Mouse (Mus musculus): ENCODE results near the gene Bves. TPM values are rescaled to one million over a fixed set of nuclear protein-coding genes. Genes with fewer than 3 reads are reported as not detected.

The Bves gene
- total and polyA plus RNA-seq, 2 experiments from 2014 or later: 90.0 to 113 TPM

DNA sequence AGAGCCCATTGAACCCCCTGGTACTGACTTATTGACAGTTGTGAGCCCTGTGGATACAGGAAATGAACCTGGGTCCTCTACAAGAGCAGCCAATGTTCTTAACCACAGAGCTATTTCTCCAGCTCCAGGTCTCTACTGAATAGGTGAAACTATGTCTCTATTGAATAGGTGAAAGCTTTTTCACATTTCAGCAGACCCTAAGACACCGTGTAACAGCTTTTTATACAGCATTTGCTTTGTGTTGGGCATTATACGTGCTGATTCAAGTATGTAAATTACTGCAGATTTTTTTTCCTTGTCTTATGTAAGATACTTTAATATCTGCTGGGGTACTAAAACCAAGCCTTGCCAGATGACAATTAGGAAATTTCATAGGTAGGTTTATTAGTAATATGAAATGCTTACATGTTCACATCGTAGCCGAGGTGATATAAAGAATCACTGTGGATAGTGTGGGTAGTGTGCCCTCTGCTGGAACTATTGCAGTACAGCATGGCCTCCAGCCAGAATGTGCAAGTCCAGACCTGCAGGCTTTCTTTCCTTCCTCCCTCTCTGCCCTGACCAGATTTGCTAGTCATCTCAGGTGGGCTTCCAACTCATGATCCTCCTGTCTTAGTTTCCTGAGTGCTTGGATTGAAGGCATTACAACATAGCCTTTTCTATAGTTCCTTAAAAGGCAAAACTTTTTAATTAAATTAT, 37.6 kb downstream of the Bves start:
- no peak for TF ChIP-seq EP300 (IDR thresholded peaks at IDR 0.05; ENCODE audit: low read depth)
- peak; percentile 92 for TF ChIP-seq CTCF (IDR thresholded peaks at IDR 0.05; ENCODE audit: low read depth)
- no peak overlapping the region for H3K4me2 ChIP-seq (ENCODE audit: low read depth, low read length)
- no peak overlapping the region for H3K9ac ChIP-seq (replicated peaks; ENCODE audit: low read depth, low read length)
- peaks cover 19% of the 10 kb centered on the region for H3K36me3 ChIP-seq (replicated peaks; ENCODE audit: control insufficient read depth, insufficient read depth, low read length)
- H3K27me3 ChIP-seq (ENCODE audit: control insufficient read depth, insufficient read depth, low read length): no peaks in the 10 kb centered on the region
- H3K4me3 ChIP-seq (ENCODE audit: low read depth, low read length): no peak overlapping the region
- H3K27ac ChIP-seq (ENCODE audit: low read depth): no peak overlapping the region
- H3K9me3 ChIP-seq (replicated peaks; ENCODE audit: control insufficient read depth, low read length): no peaks in the 10 kb centered on the region
- ATAC-seq (ENCODE audit: insufficient read depth, low read depth) (peak; percentile 60; the same call in 1 of the 2 replicates), DNase-seq (ENCODE audit: low spot score) (peak; percentile 63)
- 45% methylated on average over 4 of the region's 4 CpGs for WGBS
- H3K4me1 ChIP-seq (ENCODE audit: control insufficient read depth, insufficient read depth): no peaks in the 10 kb centered on the region

DNA sequence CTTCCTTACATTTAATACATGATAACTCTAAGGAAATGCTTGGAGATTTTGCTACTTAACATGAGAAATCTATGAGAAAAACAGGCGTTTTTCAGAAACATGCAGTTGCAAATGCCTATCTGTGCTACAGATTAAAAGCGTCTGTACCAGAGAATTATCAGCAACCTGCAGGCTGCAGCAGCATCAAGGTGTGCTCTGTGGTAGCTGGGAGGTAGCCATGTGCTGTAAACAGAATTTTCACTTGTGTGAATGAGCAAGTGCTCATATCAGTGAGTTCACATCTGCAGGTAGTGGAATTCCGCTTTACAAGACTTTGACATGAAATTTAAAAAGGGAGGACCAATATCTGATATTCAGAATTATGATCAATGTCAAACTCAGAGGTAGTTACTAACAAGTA, 42.7 kb downstream of the Bves start:
- ATAC-seq (ENCODE audit: insufficient read depth, low read depth): no peak
- H3K9me3 ChIP-seq (replicated peaks; ENCODE audit: control insufficient read depth, low read length): no peaks in the 10 kb centered on the region
- no peak overlapping the region for H3K4me2 ChIP-seq (ENCODE audit: low read depth, low read length)
- no peak for TF ChIP-seq EP300 (IDR thresholded peaks at IDR 0.05; ENCODE audit: low read depth)
- no peak for TF ChIP-seq CTCF (IDR thresholded peaks at IDR 0.05; ENCODE audit: low read depth)
- no peaks in the 10 kb centered on the region for H3K4me1 ChIP-seq (ENCODE audit: control insufficient read depth, insufficient read depth)
- no peak overlapping the region for H3K27ac ChIP-seq (ENCODE audit: low read depth)
- no peak overlapping the region for H3K9ac ChIP-seq (replicated peaks; ENCODE audit: low read depth, low read length)
- no peaks in the 10 kb centered on the region for H3K27me3 ChIP-seq (ENCODE audit: control insufficient read depth, insufficient read depth, low read length)
- no peak for DNase-seq (ENCODE audit: low spot score)
- no peak overlapping the region for H3K4me3 ChIP-seq (ENCODE audit: low read depth, low read length)
- 71% methylated on average over 3 of the region's 3 CpGs for WGBS
- no peaks in the 10 kb centered on the region for H3K36me3 ChIP-seq (replicated peaks; ENCODE audit: control insufficient read depth, insufficient read depth, low read length)

DNA sequence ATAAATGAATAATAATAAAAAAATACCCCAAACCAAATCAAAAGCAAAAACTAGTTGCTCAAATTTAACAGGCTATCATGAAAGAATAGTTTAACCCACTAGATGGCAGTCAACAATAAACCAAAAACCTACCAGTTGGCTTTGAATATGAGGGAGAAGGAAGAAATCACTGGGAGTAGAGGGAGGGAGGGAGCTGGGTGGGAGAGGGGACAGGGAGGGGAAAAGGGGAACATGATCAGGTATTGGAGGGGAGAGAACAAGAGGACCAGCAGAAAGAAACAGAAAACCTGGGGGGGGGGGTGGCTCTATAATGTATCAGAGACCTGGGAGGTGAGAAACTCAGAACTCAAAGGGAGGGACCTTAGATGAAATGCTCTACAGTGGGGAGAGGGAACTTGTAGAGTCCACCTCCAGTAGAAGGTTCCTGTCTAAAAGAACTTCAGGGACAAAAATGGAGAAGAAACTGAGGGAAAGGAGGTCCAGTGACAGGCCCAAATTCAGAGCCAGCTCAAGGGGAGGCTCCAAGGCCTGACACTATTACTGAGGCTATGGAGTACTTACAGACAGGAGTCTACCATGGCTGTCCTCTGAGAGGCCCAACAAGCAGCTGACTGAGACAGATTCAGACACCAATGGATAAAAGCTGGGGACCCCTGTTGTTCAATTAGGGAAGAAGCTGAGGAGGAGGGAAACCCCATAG, 46.5 kb downstream of the Bves start:
- Histone ChIP-seq H3K36me3 (replicated peaks; ENCODE audit: control insufficient read depth, insufficient read depth, low read length) (no peaks in the 10 kb centered on the region), H3K4me3 (ENCODE audit: low read depth, low read length) (no peak overlapping the region), H3K27ac (ENCODE audit: low read depth) (no peak overlapping the region), H3K27me3 (ENCODE audit: control insufficient read depth, insufficient read depth, low read length) (no peaks in the 10 kb centered on the region), H3K4me1 (ENCODE audit: control insufficient read depth, insufficient read depth) (no peaks in the 10 kb centered on the region), H3K9me3 (replicated peaks; ENCODE audit: control insufficient read depth, low read length) (no peaks in the 10 kb centered on the region), H3K9ac (replicated peaks; ENCODE audit: low read depth, low read length) (no peak overlapping the region), H3K4me2 (ENCODE audit: low read depth, low read length) (no peak overlapping the region)
- no peak for ATAC-seq (ENCODE audit: insufficient read depth, low read depth)
- DNase-seq (ENCODE audit: low spot score): peak; percentile 65
- TF ChIP-seq CTCF (IDR thresholded peaks at IDR 0.05; ENCODE audit: low read depth): peak; percentile 53
- TF ChIP-seq EP300 (IDR thresholded peaks at IDR 0.05; ENCODE audit: low read depth): no peak

DNA sequence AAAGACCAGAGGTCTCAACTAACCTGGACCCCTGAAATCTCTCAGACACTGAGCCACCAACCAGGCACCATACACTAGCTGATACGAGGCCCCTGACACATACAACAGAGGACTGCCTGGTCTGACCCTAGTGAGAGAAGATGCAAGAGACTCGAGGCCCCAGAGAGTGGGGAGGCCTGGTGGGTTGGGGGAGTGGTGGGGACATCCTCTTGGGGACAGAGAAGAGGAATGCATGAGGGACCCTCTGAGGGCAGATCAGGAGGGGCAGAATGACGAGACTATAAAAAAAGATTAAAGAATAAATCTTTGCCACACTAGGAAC, 47.0 kb downstream of the Bves start:
- no peak for TF ChIP-seq EP300 (IDR thresholded peaks at IDR 0.05; ENCODE audit: low read depth)
- no peak for TF ChIP-seq CTCF (IDR thresholded peaks at IDR 0.05; ENCODE audit: low read depth)
- 56% methylated on average over 3 of the region's 3 CpGs for WGBS
- no peaks in the 10 kb centered on the region for H3K4me1 ChIP-seq (ENCODE audit: control insufficient read depth, insufficient read depth)
- H3K4me3 ChIP-seq (ENCODE audit: low read depth, low read length): no peak overlapping the region
- no peak overlapping the region for H3K4me2 ChIP-seq (ENCODE audit: low read depth, low read length)
- H3K27ac ChIP-seq (ENCODE audit: low read depth): no peak overlapping the region
- ATAC-seq (ENCODE audit: insufficient read depth, low read depth) (no peak), DNase-seq (ENCODE audit: low spot score) (no peak)
- no peak overlapping the region for H3K9ac ChIP-seq (replicated peaks; ENCODE audit: low read depth, low read length)
- no peaks in the 10 kb centered on the region for H3K27me3 ChIP-seq (ENCODE audit: control insufficient read depth, insufficient read depth, low read length)
- H3K36me3 ChIP-seq (replicated peaks; ENCODE audit: control insufficient read depth, insufficient read depth, low read length): no peaks in the 10 kb centered on the region
- no peaks in the 10 kb centered on the region for H3K9me3 ChIP-seq (replicated peaks; ENCODE audit: control insufficient read depth, low read length)

DNA sequence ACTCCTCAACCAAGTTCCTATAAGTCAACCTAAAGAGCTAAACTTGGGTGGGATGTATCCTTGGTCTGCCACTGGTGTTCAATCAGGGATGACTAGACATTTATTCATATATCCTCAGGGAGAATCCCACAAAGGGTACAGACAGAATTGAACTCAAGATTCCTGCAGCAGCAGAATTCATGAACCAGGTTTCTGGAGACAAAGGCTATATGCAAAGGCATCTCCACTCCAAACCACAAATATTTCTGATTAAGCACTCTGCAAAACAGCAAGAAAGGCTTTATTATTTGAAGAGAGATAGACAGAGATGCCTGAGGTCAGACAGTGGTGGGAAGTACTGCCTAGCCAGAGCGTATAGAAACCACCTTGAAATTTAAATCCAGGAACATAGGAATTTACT, 62.6 kb downstream of the Bves start:
- H3K9me3 ChIP-seq (replicated peaks; ENCODE audit: control insufficient read depth, low read length): no peaks in the 10 kb centered on the region
- no peak overlapping the region for H3K27ac ChIP-seq (ENCODE audit: low read depth)
- H3K4me3 ChIP-seq (ENCODE audit: low read depth, low read length): no peak overlapping the region
- H3K4me2 ChIP-seq (ENCODE audit: low read depth, low read length): no peak overlapping the region
- no peaks in the 10 kb centered on the region for H3K36me3 ChIP-seq (replicated peaks; ENCODE audit: control insufficient read depth, insufficient read depth, low read length)
- 100% methylated on average over 1 of the region's 1 CpGs for WGBS
- DNase-seq (ENCODE audit: low spot score) (no peak), ATAC-seq (ENCODE audit: insufficient read depth, low read depth) (no peak)
- no peak overlapping the region for H3K9ac ChIP-seq (replicated peaks; ENCODE audit: low read depth, low read length)
- H3K27me3 ChIP-seq (ENCODE audit: control insufficient read depth, insufficient read depth, low read length): no peaks in the 10 kb centered on the region
- TF ChIP-seq EP300 (IDR thresholded peaks at IDR 0.05; ENCODE audit: low read depth): no peak
- no peak for TF ChIP-seq CTCF (IDR thresholded peaks at IDR 0.05; ENCODE audit: low read depth)
- no peaks in the 10 kb centered on the region for H3K4me1 ChIP-seq (ENCODE audit: control insufficient read depth, insufficient read depth)
